Mouse (Mus musculus): ENCODE measurements around the gene Slc13a2. TPM values are rescaled to one million over a fixed set of nuclear protein-coding genes. Genes with fewer than 3 reads are reported as not detected.

Slc13a2 gene
- polyA plus RNA-seq, 1 experiment from 2014 or later, result 0.08 TPM

DNA sequence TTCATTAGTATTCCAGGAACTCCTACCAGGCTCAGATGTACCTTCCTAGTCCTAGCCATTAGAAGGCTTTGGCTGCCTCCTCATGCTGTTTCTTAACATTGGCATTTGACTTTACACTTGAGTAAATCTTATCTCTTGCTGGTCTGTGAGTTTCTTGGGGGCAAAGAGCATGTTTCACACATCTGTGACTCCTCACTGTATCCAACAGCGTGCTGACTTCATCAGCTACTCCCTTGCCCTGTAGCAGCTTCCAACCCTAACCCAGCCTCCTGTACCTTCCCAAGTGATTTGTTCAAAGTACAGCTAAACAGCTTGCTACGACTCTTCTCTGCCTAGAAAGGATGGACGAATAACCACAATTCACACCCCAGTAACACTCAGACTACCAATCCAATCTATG, 20.5 kb downstream of the Slc13a2 start:
- H3K4me2 ChIP-seq (ENCODE audit: low read depth, low read length), result no peak overlapping the region

DNA sequence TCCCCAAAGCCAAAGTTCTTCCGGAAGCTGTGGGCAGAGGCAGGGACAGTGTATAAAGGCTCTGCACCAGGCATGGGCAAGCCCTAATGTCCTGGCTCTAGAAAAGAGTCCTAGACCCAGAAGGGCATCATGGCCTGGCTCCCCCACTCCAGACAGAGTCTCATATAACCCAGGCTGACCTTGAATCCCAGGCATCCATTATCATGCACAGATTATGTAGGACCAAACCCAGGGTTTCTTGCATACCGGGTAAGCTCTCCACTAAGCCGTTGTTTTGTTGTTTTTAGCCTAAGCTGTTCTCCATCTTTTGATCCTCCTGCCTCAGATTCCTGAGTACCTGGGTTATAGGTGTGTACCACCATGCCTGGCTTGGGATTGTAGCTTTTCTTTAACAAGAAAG, 21.1 kb downstream of the Slc13a2 start:
- Histone ChIP-seq H3K36me3 (replicated peaks; ENCODE audit: insufficient read depth, low read length) (no peaks in the 10 kb centered on the region), H3K9me3 (ENCODE audit: low read length) (no peaks in the 10 kb centered on the region), H3K27ac (ENCODE audit: low read depth) (no peak overlapping the region), H3K9ac (replicated peaks) (0 out of 2 replicates have a peak overlapping the region, but pooled peaks have one; percentile 11), H3K27me3 (ENCODE audit: insufficient read depth, low read length) (no peaks in the 10 kb centered on the region), H3K4me1 (ENCODE audit: insufficient read depth) (peaks cover 10% of the 10 kb centered on the region), H3K4me3 (ENCODE audit: low read depth, low read length) (no peak overlapping the region), H3K4me2 (ENCODE audit: low read depth, low read length) (peak overlapping the region; percentile 2; the same call in 1 of the 2 replicates)
- 42% methylated on average over 3 of the region's 3 CpGs for WGBS (ENCODE audit: insufficient replicate concordance)
- DNase-seq (no peak), ATAC-seq (no peak)
- TF ChIP-seq CTCF (IDR thresholded peaks at IDR 0.05; ENCODE audit: low read depth) (no peak), EP300 (IDR thresholded peaks at IDR 0.05; ENCODE audit: low read depth) (no peak)

More for the DNA sequence above, 20.5 kb downstream of the Slc13a2 start:
- H3K36me3 ChIP-seq (replicated peaks; ENCODE audit: insufficient read depth, low read length), result no peaks in the 10 kb centered on the region
- DNase-seq, result no peak
- H3K9me3 ChIP-seq (ENCODE audit: low read length), result no peaks in the 10 kb centered on the region
- WGBS (ENCODE audit: insufficient replicate concordance), result 52% methylated on average over 3 of the region's 3 CpGs
- H3K4me1 ChIP-seq (ENCODE audit: insufficient read depth), result peaks cover 10% of the 10 kb centered on the region
- no peak overlapping the region for H3K9ac ChIP-seq (replicated peaks)
- no peak overlapping the region for H3K4me3 ChIP-seq (ENCODE audit: low read depth, low read length)
- ATAC-seq, result no peak
- no peaks in the 10 kb centered on the region for H3K27me3 ChIP-seq (ENCODE audit: insufficient read depth, low read length)
- TF ChIP-seq CTCF (IDR thresholded peaks at IDR 0.05; ENCODE audit: low read depth) (no peak), EP300 (IDR thresholded peaks at IDR 0.05; ENCODE audit: low read depth) (no peak)
- H3K27ac ChIP-seq (ENCODE audit: low read depth), result no peak overlapping the region

DNA sequence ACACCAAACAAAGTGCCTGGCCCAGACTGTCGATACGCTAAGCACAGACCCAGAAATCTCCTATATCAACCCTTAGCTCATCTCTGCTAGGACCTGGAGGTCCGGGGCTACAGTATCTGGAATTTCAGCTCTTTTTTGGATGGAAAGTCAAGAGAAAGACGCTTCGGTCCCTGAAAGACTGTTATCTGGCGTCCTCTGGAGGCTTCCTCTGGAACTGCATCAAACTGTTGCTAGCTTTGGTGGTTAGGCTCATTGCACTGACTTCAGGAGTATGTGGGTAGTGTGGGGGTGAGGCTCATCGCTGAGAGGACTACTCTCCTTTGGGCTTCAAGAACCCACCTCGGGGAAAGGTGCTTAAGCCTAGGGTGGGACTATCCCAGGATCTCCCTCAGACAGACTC, 22.3 kb downstream of the Slc13a2 start:
- no peak overlapping the region for H3K9ac ChIP-seq (replicated peaks)
- no peak overlapping the region for H3K27ac ChIP-seq (ENCODE audit: low read depth)
- TF ChIP-seq CTCF (IDR thresholded peaks at IDR 0.05; ENCODE audit: low read depth), result peak; percentile 94
- TF ChIP-seq EP300 (IDR thresholded peaks at IDR 0.05; ENCODE audit: low read depth), result no peak
- 11% methylated on average over 8 of the region's 8 CpGs for WGBS (ENCODE audit: insufficient replicate concordance)
- H3K9me3 ChIP-seq (ENCODE audit: low read length), result no peaks in the 10 kb centered on the region
- H3K36me3 ChIP-seq (replicated peaks; ENCODE audit: insufficient read depth, low read length), result no peaks in the 10 kb centered on the region
- DNase-seq (peak; percentile 80), ATAC-seq (peak; percentile 43)
- H3K4me2 ChIP-seq (ENCODE audit: low read depth, low read length), result no peak overlapping the region
- H3K4me3 ChIP-seq (ENCODE audit: low read depth, low read length), result no peak overlapping the region
- H3K27me3 ChIP-seq (ENCODE audit: insufficient read depth, low read length), result no peaks in the 10 kb centered on the region
- peaks cover 10% of the 10 kb centered on the region for H3K4me1 ChIP-seq (ENCODE audit: insufficient read depth)

DNA sequence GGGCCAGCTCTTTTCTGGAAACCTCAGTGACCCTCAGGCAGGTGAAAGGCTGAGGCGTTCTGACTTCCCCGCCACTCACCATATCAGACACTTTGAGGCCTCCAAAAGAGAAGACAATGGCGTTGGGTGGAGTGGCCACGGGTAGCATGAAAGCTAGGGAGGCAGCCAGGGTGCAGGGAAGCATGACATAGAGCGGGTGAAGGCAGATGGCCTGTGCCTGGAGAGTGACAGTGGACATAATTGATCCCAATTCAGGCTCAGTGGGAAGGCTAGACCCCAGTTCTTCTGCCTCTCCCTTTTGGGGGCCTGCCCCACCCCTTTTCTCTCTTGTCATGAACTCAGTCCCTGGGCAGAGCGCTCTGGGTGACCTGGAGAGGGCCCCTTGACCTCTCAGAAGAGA, 23.8 kb downstream of the Slc13a2 start:
- ATAC-seq (no peak), DNase-seq (no peak)
- no peak overlapping the region for H3K4me2 ChIP-seq (ENCODE audit: low read depth, low read length)
- no peaks in the 10 kb centered on the region for H3K27me3 ChIP-seq (ENCODE audit: insufficient read depth, low read length)
- H3K4me3 ChIP-seq (ENCODE audit: low read depth, low read length), result no peak overlapping the region
- H3K9me3 ChIP-seq (ENCODE audit: low read length), result no peaks in the 10 kb centered on the region
- no peak for TF ChIP-seq CTCF (IDR thresholded peaks at IDR 0.05; ENCODE audit: low read depth)
- TF ChIP-seq EP300 (IDR thresholded peaks at IDR 0.05; ENCODE audit: low read depth), result no peak
- H3K36me3 ChIP-seq (replicated peaks; ENCODE audit: insufficient read depth, low read length), result no peaks in the 10 kb centered on the region
- no peak overlapping the region for H3K27ac ChIP-seq (ENCODE audit: low read depth)
- WGBS (ENCODE audit: insufficient replicate concordance), result 83% methylated on average over 6 of the region's 6 CpGs
- H3K4me1 ChIP-seq (ENCODE audit: insufficient read depth), result peaks cover 10% of the 10 kb centered on the region
- H3K9ac ChIP-seq (replicated peaks), result no peak overlapping the region

DNA sequence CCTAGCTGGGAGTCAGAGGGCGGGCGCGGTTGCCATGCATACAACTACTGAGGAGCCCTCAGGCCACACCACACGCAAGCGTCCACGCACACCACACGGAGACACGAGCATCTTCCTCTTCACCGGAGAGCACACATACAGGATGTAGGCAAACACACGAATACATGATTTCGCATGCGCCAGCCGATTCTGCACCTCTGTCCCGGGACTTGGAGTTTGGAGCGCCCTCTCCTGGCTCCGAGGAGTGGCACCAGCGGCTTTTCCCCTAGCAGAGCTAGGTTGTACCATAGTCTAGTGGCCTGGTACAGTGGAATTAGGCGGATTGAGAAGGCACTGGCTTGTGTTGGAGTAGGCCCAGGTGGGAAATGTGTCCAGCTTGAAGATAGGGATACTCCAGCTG, 24.6 kb downstream of the Slc13a2 start:
- H3K36me3 ChIP-seq (replicated peaks; ENCODE audit: insufficient read depth, low read length), result no peaks in the 10 kb centered on the region
- H3K4me2 ChIP-seq (ENCODE audit: low read depth, low read length), result no peak overlapping the region
- no peaks in the 10 kb centered on the region for H3K9me3 ChIP-seq (ENCODE audit: low read length)
- H3K4me1 ChIP-seq (ENCODE audit: insufficient read depth), result peaks cover 10% of the 10 kb centered on the region
- DNase-seq, result peak; percentile 77
- H3K27me3 ChIP-seq (ENCODE audit: insufficient read depth, low read length), result no peaks in the 10 kb centered on the region
- H3K4me3 ChIP-seq (ENCODE audit: low read depth, low read length), result no peak overlapping the region
- WGBS (ENCODE audit: insufficient replicate concordance), result 14% methylated on average over 18 of the region's 18 CpGs
- TF ChIP-seq EP300 (IDR thresholded peaks at IDR 0.05; ENCODE audit: low read depth) (no peak), CTCF (IDR thresholded peaks at IDR 0.05; ENCODE audit: low read depth) (peak; percentile 82)
- no peak overlapping the region for H3K9ac ChIP-seq (replicated peaks)
- ATAC-seq, result peak; percentile 47
- H3K27ac ChIP-seq (ENCODE audit: low read depth), result no peak overlapping the region

DNA sequence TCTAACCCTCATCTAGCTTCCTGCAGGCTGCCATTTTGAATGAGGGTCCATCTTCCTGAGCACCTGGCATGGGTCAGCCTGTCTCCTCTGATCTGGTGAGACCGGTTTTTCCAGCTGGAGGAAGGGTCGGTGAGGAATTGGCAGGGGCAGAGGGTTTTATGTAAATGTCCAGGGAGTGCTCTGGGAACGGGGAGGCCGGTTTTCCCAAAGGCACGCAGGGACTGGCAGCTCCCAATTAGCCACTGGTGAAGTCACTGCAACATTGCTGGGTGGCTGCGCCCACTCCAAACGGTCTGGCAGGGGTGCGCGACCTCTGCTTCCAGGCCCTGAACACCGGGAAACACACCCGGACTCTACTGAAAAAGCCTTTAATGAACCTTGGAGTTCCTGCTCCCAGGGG, 25.1 kb downstream of the Slc13a2 start:
- WGBS (ENCODE audit: insufficient replicate concordance), result 53% methylated on average over 11 of the region's 11 CpGs
- no peak overlapping the region for H3K4me2 ChIP-seq (ENCODE audit: low read depth, low read length)
- no peak overlapping the region for H3K27ac ChIP-seq (ENCODE audit: low read depth)
- H3K36me3 ChIP-seq (replicated peaks; ENCODE audit: insufficient read depth, low read length), result no peaks in the 10 kb centered on the region
- H3K9ac ChIP-seq (replicated peaks), result no peak overlapping the region
- DNase-seq (no peak), ATAC-seq (no peak)
- TF ChIP-seq CTCF (IDR thresholded peaks at IDR 0.05; ENCODE audit: low read depth) (no peak), EP300 (IDR thresholded peaks at IDR 0.05; ENCODE audit: low read depth) (no peak)
- no peak overlapping the region for H3K4me3 ChIP-seq (ENCODE audit: low read depth, low read length)
- H3K9me3 ChIP-seq (ENCODE audit: low read length), result no peaks in the 10 kb centered on the region
- H3K27me3 ChIP-seq (ENCODE audit: insufficient read depth, low read length), result no peaks in the 10 kb centered on the region
- peaks cover 10% of the 10 kb centered on the region for H3K4me1 ChIP-seq (ENCODE audit: insufficient read depth)

DNA sequence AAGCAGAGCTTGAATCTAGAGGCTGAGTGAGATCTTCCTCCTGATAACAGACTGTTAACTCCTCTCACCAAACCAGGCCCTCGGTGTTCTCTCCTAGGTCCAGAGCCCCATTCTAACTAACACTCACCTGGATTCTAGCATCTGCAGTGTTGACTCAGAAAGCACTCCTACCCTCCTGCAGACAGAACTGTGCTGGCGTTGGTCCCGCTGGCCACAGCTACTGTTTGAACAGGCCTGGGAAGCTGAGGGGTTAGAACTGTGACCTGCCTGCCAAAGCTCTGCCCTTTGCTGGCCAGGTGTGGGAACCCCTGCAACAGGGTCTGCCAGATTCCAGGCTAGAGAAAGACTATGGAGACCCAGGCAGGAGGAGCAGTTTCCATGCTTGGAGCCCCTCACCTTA, 29.3 kb downstream of the Slc13a2 start:
- H3K9ac ChIP-seq (replicated peaks), result no peak overlapping the region
- no peak overlapping the region for H3K27ac ChIP-seq (ENCODE audit: low read depth)
- no peaks in the 10 kb centered on the region for H3K9me3 ChIP-seq (ENCODE audit: low read length)
- H3K4me3 ChIP-seq (ENCODE audit: low read depth, low read length), result no peak overlapping the region
- no peak for TF ChIP-seq CTCF (IDR thresholded peaks at IDR 0.05; ENCODE audit: low read depth)
- no peak for TF ChIP-seq EP300 (IDR thresholded peaks at IDR 0.05; ENCODE audit: low read depth)
- H3K27me3 ChIP-seq (ENCODE audit: insufficient read depth, low read length), result no peaks in the 10 kb centered on the region
- no peaks in the 10 kb centered on the region for H3K4me1 ChIP-seq (ENCODE audit: insufficient read depth)
- no peak overlapping the region for H3K4me2 ChIP-seq (ENCODE audit: low read depth, low read length)
- peak; percentile 73 for DNase-seq
- peak; percentile 83 for ATAC-seq
- no peaks in the 10 kb centered on the region for H3K36me3 ChIP-seq (replicated peaks; ENCODE audit: insufficient read depth, low read length)
- 57% methylated on average over 3 of the region's 3 CpGs for WGBS (ENCODE audit: insufficient replicate concordance)

All from liver, postnatal 0 days (tissue).